Mouse (Mus musculus) heart, adult 8-10 months (tissue): ENCODE measurements at regions not wholly inside any gene's neighbourhood (a gene's known extent, or its start where the extent isn't known, plus 50 kb on each side); places are given as distances from the start of the nearest gene placed in this dataset.

ENCODE experiments used
- DNase-seq: peaks from one replicate; pipeline ENCODE4 v3.0.0; 2022; ENCODE audit warnings: low spot score

- DNase-seq, result no peak
Observed at GRCm38 (mm10) chr11:114217245-114217757, 150.5 kb upstream of the Sdk2 start.

GRCm38 (mm10) chr11:114216493-114216892 is 149.6 kb upstream of the Sdk2 start:
- DNase-seq, result no peak

GRCm38 (mm10) chr11:114215256-114215655 is 148.4 kb upstream of the Sdk2 start:
- DNase-seq, result no peak

- no peak for DNase-seq
Observed at GRCm38 (mm10) chr11:114212136-114212535, 145.3 kb upstream of the Sdk2 start.

DNA sequence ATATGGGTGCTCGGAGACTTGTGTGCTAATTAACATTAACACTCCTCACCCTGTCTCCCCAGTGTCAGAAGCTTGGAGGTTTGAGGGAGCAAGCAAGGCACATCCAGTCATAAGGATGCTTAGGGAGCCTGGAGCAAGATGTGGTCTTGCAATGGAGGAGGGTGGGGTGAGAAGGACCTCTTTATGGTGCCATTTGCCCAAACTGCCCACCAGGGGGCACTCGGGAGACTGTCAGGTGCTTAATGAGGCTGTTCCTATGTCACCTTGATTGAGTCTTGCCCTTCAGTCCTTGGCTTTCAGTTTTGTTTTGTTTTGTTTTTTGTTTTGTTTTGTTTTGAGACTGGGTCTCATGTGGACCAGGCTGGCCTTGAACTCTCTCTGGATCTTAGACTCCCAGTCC is 138.3 kb upstream of the Sdk2 start:
- peak; percentile 13 for DNase-seq

DNA sequence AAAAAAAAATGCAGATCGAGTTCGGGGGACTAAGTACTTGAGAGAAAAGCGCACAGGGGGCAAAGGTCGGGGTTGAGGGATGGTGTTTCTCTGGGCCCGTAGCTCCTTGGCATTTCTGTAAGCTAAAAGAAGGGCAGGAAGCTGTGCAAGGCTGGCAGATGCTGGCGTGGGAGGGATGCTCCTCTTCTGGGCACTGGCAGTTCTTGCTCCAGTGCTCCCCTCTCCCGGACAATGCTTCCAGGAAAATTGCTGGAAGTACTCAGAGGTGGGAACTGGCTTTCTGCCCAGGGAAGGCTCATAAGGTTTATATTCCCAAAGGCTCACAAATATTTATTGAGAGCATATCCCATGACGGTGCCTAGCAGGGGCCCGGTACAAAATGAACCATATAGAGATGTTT is 136.6 kb upstream of the Sdk2 start:
- peak; percentile 4 for DNase-seq

- DNase-seq, result no peak
Observed at GRCm38 (mm10) chr11:114202486-114202885, 135.6 kb upstream of the Sdk2 start.

DNA sequence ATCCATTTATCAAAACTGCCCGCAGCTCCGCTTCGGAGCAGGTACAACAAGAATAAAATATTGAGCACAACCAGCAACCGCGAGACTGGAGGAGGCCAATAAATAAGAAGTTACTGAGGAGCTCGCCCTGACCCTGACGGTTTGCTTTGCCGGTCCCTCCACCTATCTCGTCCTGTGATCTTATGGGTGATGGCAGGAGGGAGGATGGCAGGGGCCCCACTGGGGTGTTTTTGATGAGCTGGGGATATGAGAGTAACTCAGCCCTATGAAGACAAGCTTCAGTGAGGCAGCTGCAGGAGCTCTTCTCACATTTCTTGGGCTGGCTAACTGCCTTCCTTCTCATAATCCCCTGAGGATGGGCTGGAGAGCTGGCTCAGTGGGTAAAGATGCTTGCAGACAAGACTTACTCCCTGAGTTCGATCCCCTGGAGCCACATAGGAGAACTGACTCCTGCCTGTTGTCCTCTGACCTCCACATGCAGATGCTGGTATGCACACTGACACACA is 132.3 kb upstream of the Sdk2 start:
- no peak for DNase-seq

DNA sequence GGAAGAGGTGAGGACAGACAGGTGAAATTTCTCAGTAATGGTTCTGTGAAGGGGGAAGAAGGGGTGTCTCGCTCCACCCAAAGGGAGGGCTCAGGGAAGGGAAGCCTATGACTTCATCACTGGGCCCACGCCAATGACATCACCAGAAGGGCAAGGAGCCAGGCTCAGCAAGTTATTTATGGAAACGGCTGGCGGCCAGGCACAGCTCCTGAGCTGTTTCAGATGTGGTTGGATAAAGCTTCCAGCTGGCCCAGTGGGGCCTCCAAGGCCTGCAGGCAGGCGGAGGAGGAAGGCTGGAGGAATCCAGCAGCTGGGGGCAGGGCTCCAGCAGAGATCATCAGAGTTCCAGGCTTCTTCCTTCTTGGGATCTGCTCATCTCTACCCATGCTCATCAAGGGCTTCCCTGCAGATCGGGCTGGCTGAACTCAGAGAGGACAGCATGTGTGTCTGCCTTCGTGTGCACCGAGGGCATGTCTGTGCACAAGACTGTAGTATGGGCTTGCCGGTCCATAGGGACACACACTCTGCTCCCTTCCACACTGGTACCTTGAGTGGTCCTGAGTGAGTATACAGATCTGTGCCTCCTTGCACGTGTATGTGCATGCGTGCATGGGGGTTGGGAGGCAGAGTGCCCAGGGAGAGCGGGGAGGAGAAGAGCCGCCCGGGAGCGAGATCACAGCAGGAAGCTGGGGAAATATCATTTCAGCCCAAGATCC is 131.6 kb upstream of the Sdk2 start:
- peak; percentile 96 for DNase-seq

DNA sequence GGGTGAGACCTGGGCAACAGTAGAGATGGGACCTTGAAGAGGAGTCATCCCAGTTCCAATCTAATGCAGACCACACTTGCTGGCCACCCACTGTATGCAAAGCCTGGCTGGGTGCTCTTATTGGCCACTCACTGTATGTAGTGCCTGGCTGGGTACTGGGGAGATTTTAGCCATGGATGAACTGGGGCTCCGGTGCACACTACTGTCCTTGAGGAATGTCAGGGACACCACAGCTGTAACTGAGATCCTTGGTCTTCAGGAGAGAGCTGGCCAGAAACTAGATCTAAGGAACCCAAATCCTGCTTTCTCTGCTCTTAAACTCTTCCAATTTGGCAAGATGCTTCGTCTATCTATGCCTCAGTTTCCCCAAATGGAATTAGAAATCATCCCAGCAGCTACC is 128.4 kb upstream of the Sdk2 start:
- DNase-seq, result no peak

- DNase-seq, result no peak
Observed at GRCm38 (mm10) chr11:114194055-114194706, 127.3 kb upstream of the Sdk2 start.

- no peak for DNase-seq
Observed at GRCm38 (mm10) chr11:114193018-114193417, 126.2 kb upstream of the Sdk2 start.

DNA sequence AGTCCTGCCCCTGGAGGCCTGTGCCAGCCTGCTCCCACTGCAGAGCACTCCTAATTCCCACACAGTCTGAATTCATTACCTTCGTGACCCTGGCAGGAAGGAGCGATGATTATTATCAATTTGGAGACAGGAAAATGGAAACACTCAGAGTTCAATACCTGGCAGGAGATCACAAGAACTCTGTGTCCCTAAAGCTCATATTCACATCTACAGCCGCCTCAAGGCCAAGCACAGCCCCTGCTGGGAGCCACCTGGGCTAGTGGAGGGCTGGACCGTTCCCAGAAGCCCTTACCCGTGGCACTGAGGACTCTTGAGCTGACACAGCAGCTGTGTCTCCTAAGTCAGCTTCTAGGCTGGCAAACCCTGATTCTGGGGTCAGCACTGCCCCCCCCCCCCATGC is 124.8 kb upstream of the Sdk2 start:
- no peak for DNase-seq

- no peak for DNase-seq
Observed at GRCm38 (mm10) chr11:114184970-114185882, 118.4 kb upstream of the Sdk2 start.

GRCm38 (mm10) chr11:114184431-114184830 is 117.6 kb upstream of the Sdk2 start:
- no peak for DNase-seq

DNA sequence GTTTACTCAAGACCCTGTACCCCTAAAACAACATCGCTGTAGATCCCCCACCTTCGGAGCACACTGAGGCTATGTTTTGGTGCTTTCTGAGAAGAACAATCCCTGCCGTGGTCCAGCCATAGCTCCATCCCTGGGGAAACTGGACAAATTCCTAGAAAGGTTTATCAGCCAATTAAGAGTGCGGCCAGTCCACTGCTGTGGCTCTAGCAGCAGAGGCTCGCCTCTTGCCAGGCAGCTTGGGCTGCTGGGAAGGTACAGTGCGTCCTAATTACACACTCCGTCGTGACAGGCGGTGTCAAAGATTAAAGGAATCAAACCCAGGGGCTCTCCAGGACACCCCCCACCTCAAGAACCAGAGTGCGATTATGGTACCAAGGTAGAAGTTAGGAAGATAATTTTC is 116.4 kb upstream of the Sdk2 start:
- peak; percentile 19 for DNase-seq

- DNase-seq, result no peak
Observed at GRCm38 (mm10) chr11:114178746-114179472, 112.1 kb upstream of the Sdk2 start.

- no peak for DNase-seq
Observed at GRCm38 (mm10) chr11:114177789-114178188, 110.9 kb upstream of the Sdk2 start.

DNA sequence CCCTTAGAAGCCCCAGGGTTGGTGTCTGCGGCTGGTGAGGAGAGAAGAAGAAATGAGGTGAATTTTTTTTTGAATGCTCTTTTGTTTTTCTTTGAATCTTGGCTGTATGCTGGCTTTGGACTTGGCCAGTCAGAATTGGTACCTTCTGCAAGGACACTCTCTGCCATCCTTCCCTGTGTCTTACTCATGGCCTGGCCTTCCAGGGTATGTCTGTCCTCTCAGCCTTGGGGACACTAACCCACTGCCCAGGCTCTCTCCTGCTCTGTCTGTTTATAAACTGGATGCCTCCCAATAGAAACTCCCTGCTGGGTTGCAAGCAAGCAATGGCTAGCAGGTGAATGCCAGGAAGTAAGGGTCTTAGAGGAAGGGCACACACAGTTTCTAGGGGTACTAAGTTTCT is 110.4 kb upstream of the Sdk2 start:
- no peak for DNase-seq

GRCm38 (mm10) chr11:114176671-114177212 is 109.9 kb upstream of the Sdk2 start:
- DNase-seq, result no peak
